Mouse (Mus musculus) embryonic facial prominence, embryonic 14.5 days (tissue): ENCODE data around the gene Ephb4. TPM values are rescaled to one million over a fixed set of nuclear protein-coding genes. Genes with fewer than 3 reads are reported as not detected.

Source experiments
- ATAC-seq: fragments of 200-750 bp; cut with Nextera tagmentation; 2 replicates; pipeline ENCODE4 v1.8.0; 2017; ENCODE audit warnings: low read depth, moderate number of reproducible peaks, moderate TSS enrichment
- DNase-seq: peaks from one replicate; pipeline ENCODE4 v3.0.0-alpha.2; 2015; ENCODE audit warnings: low spot score
- H3K27ac ChIP-seq: fragments of 300-500 bp; sonication (generic); replicated peaks from 2 replicates; pipeline ENCODE4 v1.5.1; 2014; ENCODE audit warnings: low read depth, mild to moderate bottlenecking, low read length, moderate library complexity
- H3K27me3 ChIP-seq: fragments of 300-500 bp; sonication (generic); replicated peaks from 2 replicates; pipeline ENCODE4 v1.6.1; 2014; ENCODE audit warnings: low read length; ENCODE audit not compliant: control insufficient read depth, insufficient read depth
- H3K36me3 ChIP-seq: fragments of 300-500 bp; sonication (generic); 2 replicates; pipeline ENCODE4 v1.6.1; 2014; ENCODE audit warnings: low read length, mixed read lengths; ENCODE audit not compliant: control insufficient read depth, insufficient read depth
- H3K4me1 ChIP-seq: fragments of 300-500 bp; sonication (generic); 2 replicates; pipeline ENCODE4 v1.6.1; 2014; ENCODE audit warnings: antibody characterized with exemption, low read length; ENCODE audit not compliant: control insufficient read depth, insufficient read depth
- H3K4me2 ChIP-seq: fragments of 300-500 bp; sonication (generic); 2 replicates; pipeline ENCODE4 v1.6.1; 2014; ENCODE audit warnings: low read depth, mild to moderate bottlenecking, low read length, moderate library complexity, mixed read lengths
- H3K4me3 ChIP-seq: fragments of 300-500 bp; sonication (generic); 2 replicates; pipeline ENCODE4 v1.5.1; 2014; ENCODE audit warnings: low read depth, mild to moderate bottlenecking, low read length
- H3K9ac ChIP-seq: fragments of 300-500 bp; sonication (generic); 2 replicates; pipeline ENCODE4 v1.6.1; 2014; ENCODE audit warnings: low read depth, mild to moderate bottlenecking, low read length, moderate library complexity, mixed read lengths
- H3K9me3 ChIP-seq: fragments of 300-500 bp; sonication (generic); 2 replicates; pipeline ENCODE4 v1.6.1; 2016; ENCODE audit warnings: low read length; ENCODE audit not compliant: control insufficient read depth
- WGBS: fragments of 180-500 bp; shearing (Covaris S2); extraction: QIAGEN DNeasy Blood & Tissue Kit; methylation state at CpG from one replicate; pipeline ENCODE4 v1.1.7; 2014; 5-methylcytosine and 5-hydroxymethylcytosine counted together
- polyA plus RNA-seq: library from polyadenylated mRNA; unstranded; fragments of >200 nt; fragmentation: Nextera tagmentation; extraction: Ambion mirVana; gene quantifications from 2 replicates; pipeline ENCODE4 v1.2.1, GENCODE M21; 2014

Gene Ephb4
- polyA plus RNA-seq, 1 experiment from 2014 or later, result 57.7 TPM

DNA sequence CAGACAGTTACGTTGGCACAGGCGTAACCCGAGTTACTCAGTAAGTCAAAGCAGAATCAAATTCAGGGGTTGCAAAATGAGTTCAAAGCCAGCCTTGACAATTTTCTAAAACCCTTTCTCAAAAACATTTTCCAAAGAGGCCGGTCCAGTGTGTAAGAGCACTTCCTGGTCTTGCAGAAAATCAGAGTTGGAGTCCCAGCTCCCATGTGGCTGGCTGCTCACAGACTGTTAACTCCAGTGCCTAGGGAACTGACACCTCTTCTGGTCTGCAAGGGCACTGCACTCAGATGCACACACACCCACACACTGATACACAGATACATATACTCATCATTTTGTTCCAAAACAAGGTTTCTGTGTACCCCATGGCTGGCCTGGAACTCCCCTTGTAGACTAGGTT, 41.6 kb upstream of the Ephb4 start:
- Histone ChIP-seq H3K4me1 (peaks cover 34% of the 10 kb centered on the region), H3K36me3 (peaks cover 60% of the 10 kb centered on the region), H3K9ac (peak overlapping the region; percentile 98; the same call in 1 of the 2 replicates), H3K4me2 (peak overlapping the region; percentile 69), H3K9me3 (0 out of 2 replicates have a peak, but pooled peaks cover 7% of the 10 kb centered on the region), H3K4me3 (peak overlapping the region; percentile 97), H3K27me3 (no peaks in the 10 kb centered on the region), H3K27ac (peak overlapping the region; percentile 97)
- WGBS, result 95% methylated on average over 4 of the region's 4 CpGs
- DNase-seq (no peak), ATAC-seq (no peak)

DNA sequence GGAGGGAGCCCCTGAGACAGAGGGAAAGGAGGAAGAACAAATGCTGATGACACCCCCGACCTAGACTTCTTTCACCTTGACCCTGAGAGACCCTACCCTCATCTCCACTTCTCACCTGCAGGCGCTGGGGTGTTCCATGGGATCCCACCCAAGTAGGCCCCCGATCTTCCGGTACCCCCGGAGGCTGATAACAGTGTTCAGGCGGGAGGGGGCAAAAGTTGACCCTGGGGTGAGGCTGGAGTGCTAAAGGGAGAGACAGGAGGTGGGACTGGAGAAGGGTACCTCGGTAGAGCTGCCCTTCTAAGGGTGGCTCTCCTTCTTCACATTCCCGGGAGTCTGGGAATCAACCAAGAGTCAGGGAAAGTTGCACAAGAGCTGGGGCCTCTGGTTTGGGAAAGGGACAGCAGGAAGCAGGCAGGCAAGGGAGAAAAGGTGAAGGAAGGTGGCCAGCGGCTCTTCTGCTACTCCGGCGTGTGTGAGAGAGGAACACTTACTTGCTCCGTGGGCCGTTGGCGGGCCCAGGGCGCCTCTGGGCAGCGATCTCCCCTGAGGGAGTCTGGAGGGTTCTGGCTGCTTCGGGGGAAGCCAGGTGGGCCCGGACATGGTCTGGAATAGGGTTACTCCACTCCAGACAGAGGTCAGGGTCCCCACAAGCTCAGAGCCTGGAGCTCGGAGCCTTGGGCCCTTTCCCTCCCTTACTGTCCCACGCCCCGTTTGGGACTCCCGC, 36.3 kb upstream of the Ephb4 start:
- DNase-seq (no peak), ATAC-seq (peak; percentile 60)
- Histone ChIP-seq H3K27me3 (no peaks in the 10 kb centered on the region), H3K4me1 (peaks cover 26% of the 10 kb centered on the region), H3K4me3 (peak overlapping the region; percentile 64), H3K27ac (peak overlapping the region; percentile 95), H3K4me2 (peak overlapping the region; percentile 85), H3K9ac (peak overlapping the region; percentile 91), H3K36me3 (peaks cover 56% of the 10 kb centered on the region), H3K9me3 (0 out of 2 replicates have a peak, but pooled peaks cover 5% of the 10 kb centered on the region)
- WGBS, result 2% methylated on average over 19 of the region's 22 CpGs

DNA sequence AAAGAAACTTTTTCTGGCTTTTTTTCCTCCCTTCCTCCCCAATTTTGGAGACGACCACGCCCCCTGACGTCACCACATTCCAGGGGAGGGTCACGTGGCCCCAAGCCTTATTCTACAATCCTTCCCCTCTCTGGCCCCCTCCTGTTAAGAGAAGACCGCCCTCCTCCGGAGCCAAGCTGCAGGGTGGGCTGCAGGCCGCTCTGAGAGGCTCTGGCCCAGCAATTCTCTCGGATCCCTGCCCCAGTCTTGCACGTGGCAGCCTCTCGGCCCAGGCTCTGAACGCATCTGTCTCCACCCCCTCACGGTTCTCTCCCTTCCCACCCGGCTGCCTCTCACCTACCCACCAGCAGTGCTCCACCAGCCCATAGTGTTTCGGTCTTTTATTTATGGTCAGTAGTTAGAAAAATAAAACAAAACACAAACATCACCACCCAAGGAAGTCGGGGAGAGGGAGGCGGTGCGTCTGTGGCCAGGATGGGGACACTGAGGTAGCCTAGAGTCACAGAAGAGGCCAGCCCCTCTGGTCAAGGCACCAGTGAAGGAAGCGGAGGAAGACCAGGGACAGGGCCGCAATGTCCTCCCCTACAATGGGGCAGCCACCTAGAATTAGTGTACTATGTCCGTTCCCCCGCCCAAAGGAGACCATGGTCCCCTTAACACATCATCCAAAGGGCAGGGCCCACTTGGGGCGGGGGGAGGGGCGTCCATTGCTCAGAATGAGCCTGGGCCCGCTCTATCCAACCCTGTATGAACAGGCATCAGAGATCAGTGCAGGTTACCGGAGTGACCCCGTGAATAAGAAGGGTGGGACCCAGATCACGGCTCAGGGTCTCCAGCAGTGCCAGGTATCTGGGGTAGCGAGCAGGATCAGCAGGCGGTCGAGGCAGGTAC, 35.5 kb upstream of the Ephb4 start, which contains the start of gene Trip6:
Trip6 (minus strand) TSS at position 212 of the 891 bp plus-strand sequence.
- ATAC-seq, result peak; percentile 95
- Histone ChIP-seq H3K4me1 (peaks cover 26% of the 10 kb centered on the region), H3K27ac (peak within 1 kb of the TSS; percentile 95), H3K36me3 (peaks cover 56% of the 10 kb centered on the region), H3K4me2 (peak within 1 kb of the TSS; percentile 85), H3K4me3 (peak within 1 kb of the TSS; percentile 64), H3K9me3 (no peaks in the 10 kb centered on the region), H3K9ac (peak within 1 kb of the TSS; percentile 91), H3K27me3 (no peaks in the 10 kb centered on the region)
- WGBS, result 13% methylated on average over 28 of the region's 30 CpGs
- DNase-seq, result peak; percentile 99

DNA sequence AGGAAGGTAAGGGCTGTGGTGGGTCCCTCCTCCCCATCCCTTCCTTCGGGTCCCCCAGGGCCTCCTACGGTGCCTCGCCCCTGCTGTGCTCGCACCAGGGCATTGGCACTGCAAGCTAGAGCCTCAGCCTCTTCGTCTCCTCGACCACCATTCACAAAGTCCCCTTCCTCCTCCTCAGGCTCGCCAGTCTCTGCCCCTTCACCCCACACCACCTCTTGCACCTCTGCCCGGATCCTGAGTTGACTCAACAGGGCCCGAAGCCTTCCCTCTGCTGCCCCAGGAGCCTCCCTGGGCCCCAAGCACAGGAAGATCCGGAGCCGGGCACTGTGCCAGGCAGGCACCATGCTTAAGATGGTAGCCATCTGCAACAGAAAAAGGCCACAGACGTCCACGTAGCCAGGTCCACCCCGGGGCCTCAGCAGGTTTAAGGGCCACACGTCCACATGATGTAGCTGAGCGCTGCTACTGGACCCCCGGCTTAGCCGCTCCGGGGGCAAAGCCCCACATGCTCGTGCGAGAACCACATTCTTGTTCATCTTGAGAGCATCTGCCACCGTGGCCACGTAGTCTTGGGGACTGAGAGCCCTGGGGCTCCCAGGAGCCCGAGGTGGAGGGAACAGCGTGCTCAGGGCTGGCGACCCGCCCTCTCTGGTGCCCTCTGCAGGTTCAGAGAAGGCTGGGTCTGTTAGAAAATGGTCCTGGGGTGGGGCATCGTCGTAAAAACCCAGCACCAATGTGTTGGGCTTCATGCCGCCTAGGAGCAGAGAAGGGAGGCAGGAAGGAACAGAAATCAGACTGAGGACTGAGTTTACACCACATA, 34.6 kb upstream of the Ephb4 start:
- WGBS, result 50% methylated on average over 27 of the region's 30 CpGs
- Histone ChIP-seq H3K27me3 (no peaks in the 10 kb centered on the region), H3K9me3 (no peaks in the 10 kb centered on the region), H3K4me1 (peaks cover 26% of the 10 kb centered on the region), H3K9ac (peak overlapping the region; percentile 91; the same call in 1 of the 2 replicates), H3K4me3 (peak overlapping the region; percentile 64; the same call in 1 of the 2 replicates), H3K27ac (peak overlapping the region; percentile 95), H3K36me3 (peaks cover 56% of the 10 kb centered on the region), H3K4me2 (peak overlapping the region; percentile 85; the same call in 1 of the 2 replicates)
- ATAC-seq, result no peak
- DNase-seq, result no peak

DNA sequence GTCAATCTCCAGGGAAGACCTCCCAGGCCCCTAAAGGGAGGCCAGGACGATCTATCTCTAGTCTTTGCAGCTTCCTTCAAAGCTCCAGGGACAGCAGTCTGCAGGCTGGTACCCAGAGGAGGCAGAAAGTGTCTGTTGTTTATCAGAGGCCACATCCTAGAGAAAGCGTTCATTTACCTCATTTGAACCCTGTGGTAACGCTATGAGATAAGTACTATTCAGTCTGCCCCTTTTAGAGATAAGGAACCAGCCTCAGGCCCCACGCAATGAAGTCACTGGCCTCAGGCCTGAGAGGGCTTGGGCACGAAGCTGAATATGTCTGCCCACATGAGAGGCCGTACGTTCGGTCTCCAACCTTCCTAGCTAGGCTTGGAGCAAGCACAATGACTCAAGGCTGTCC, 32.5 kb upstream of the Ephb4 start:
- no peak for ATAC-seq

DNA sequence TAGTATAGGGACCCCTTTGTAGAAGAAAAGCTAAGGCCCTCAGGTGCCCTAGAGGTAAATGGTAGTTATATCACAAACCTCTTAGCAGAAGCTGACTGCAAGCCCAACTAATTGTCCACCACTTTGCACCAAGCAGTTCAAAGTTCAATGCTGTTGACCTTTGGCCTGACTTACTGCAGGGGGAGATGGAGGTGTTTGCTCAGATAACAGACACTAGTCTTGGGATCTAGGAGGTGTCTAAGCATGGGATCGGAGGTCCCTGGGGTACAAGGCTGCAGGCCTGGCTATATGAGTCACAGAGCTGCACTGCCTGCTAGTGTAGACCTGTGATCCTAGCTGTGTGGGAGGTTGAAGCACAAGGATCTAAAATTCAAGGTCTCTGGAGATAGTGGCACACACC, 31.3 kb upstream of the Ephb4 start:
- ATAC-seq, result no peak
- no peak overlapping the region for H3K27ac ChIP-seq
- H3K9ac ChIP-seq, result no peak overlapping the region
- peaks cover 11% of the 10 kb centered on the region for H3K4me1 ChIP-seq
- H3K27me3 ChIP-seq, result no peaks in the 10 kb centered on the region
- H3K4me2 ChIP-seq, result no peak overlapping the region
- H3K4me3 ChIP-seq, result no peak overlapping the region
- 88% methylated on average over 1 of the region's 1 CpGs for WGBS
- H3K36me3 ChIP-seq, result peaks cover 64% of the 10 kb centered on the region
- H3K9me3 ChIP-seq, result no peaks in the 10 kb centered on the region
- no peak for DNase-seq

More for the DNA sequence above, 32.5 kb upstream of the Ephb4 start:
- no peak overlapping the region for H3K9ac ChIP-seq
- H3K36me3 ChIP-seq, result peaks cover 54% of the 10 kb centered on the region
- no peak overlapping the region for H3K4me2 ChIP-seq
- no peaks in the 10 kb centered on the region for H3K9me3 ChIP-seq
- H3K27me3 ChIP-seq, result no peaks in the 10 kb centered on the region
- DNase-seq, result no peak
- no peak overlapping the region for H3K4me3 ChIP-seq
- no peak overlapping the region for H3K27ac ChIP-seq
- H3K4me1 ChIP-seq, result peaks cover 18% of the 10 kb centered on the region
- WGBS, result 91% methylated on average over 8 of the region's 8 CpGs

DNA sequence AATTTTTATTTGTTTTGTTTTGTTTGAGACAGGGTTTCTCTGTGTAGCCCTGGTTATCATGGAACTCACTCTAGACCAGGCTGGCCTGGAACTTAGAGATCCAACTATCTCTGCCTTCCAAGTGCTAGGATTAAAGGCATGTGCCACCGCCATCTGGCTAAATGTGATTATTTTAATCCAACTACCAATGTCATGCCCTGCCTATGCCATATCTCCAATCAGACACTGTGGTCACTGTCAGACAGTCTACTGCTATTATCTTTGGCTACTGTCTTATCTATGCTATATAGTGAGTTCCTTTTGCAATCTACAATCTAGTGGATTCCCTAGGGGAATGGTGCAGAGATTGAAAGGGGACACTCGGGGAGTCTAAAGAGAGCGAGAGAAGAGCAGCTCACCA, 28.9 kb upstream of the Ephb4 start:
- no peak overlapping the region for H3K27ac ChIP-seq
- H3K4me2 ChIP-seq, result no peak overlapping the region
- no peaks in the 10 kb centered on the region for H3K27me3 ChIP-seq
- no peak overlapping the region for H3K4me3 ChIP-seq
- H3K9me3 ChIP-seq, result no peaks in the 10 kb centered on the region
- DNase-seq (no peak), ATAC-seq (no peak)
- no peaks in the 10 kb centered on the region for H3K4me1 ChIP-seq
- WGBS, result 96% methylated on average over 3 of the region's 3 CpGs
- H3K36me3 ChIP-seq, result peaks cover 73% of the 10 kb centered on the region
- no peak overlapping the region for H3K9ac ChIP-seq

DNA sequence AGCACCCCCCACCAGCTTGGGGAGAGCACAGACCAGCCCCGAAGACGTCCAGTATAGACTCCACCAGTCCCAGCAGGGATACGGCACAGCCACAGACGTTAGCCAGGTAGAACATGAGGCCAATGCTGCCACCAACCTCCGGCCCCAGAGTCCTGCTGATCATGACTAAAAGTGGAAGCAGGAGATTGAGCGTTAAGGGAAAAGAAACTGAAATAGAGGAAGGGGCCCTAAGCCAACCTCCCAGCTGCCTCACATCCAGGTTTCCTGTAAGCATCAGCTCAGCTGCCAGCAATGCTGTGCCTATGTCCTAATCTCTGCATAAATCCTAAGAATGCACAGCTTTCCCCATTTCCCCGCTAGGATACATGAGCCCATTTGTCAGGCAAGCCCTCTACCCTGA, 19.0 kb upstream of the Ephb4 start:
- Histone ChIP-seq H3K36me3 (peaks cover 19% of the 10 kb centered on the region; the same call in 1 of the 2 replicates), H3K4me3 (no peak overlapping the region), H3K4me2 (no peak overlapping the region), H3K4me1 (0 out of 2 replicates have a peak, but pooled peaks cover 3% of the 10 kb centered on the region), H3K9ac (no peak overlapping the region), H3K27ac (no peak overlapping the region), H3K27me3 (no peaks in the 10 kb centered on the region), H3K9me3 (no peaks in the 10 kb centered on the region)
- no peak for DNase-seq
- 81% methylated on average over 7 of the region's 7 CpGs for WGBS
- no peak for ATAC-seq
